Mouse (Mus musculus): ENCODE results near the gene Mindy4.

GRCm38 (mm10) chr6:55232101-55232500, 28.9 kb downstream of the Mindy4 start:
- TF ChIP-seq EP300 (IDR thresholded peaks at IDR 0.05; ENCODE audit: low read depth) (no peak), CTCF (IDR thresholded peaks at IDR 0.05; ENCODE audit: low read depth) (no peak)
